Mouse (Mus musculus) ovary, postnatal 14 days (tissue): ENCODE data around the gene Mcl1.
"Not testable (repeated sequence)": the region's sequence is repeated elsewhere in the genome, so short reads cannot be mapped to it uniquely, and the experiment has no call there.

Source experiments
- DNase-seq: peaks from one replicate; pipeline ENCODE4 v3.0.0; 2022; ENCODE audit warnings: low spot score

Mcl1 gene

DNA sequence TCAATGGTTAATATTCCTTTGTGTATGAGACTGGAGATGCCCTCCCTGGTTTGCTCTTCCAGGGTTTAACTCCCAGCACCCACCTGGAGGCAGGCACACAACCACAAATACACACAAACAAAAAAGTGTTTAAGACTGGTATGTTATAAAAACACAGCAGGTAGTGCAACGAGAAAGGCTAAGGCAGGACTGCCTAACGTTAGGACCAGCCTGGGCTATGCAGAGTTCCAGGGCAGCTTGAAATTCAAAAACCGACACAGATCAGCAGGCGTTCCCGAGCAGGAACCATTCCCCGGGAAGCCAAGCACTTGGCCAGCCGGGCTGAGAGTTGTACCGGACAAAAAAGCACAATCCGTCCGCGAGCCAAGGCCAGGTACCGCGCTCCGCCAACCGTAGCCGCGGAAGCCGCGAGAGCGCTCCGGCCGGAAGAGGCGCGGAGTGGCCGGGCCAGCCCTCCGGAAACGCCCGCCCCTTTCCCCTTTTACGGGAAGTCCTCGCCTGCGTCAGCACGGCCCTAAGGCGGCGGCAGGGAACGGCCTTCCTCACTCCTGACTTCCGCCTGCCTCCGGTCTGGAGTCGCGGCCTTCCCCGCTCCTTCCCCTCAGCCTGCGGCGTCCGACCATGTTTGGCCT lies at the start of gene Mcl1:
TSS of gene Mcl1 (plus strand) at position 553 of the 632 bp plus-strand sequence.
- DNase-seq, result peak; percentile 93

- DNase-seq, result no peak
Observed at GRCm38 (mm10) chr3:95609195-95609594, 49.4 kb upstream of the Mcl1 start.

DNA sequence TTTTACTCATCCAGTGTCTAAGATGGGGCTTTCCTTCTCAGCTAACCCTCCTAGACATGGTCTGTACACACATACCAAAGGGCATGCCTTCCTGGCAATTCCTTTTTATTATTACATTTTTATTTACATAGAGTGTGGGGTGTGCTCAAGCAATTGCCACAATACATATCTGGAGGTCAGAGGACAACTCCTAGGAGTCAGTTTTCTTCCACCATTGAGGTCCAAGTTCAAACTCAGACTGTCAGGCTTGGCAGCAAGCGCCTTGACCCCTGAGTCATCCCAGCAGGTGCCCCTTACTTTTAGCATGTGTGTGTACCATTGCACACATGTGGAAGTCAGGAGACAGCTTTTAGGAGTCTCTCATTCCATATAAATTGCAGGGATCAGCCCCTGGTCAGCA lies 44.6 kb upstream of the Mcl1 start:
- no peak for DNase-seq

DNA sequence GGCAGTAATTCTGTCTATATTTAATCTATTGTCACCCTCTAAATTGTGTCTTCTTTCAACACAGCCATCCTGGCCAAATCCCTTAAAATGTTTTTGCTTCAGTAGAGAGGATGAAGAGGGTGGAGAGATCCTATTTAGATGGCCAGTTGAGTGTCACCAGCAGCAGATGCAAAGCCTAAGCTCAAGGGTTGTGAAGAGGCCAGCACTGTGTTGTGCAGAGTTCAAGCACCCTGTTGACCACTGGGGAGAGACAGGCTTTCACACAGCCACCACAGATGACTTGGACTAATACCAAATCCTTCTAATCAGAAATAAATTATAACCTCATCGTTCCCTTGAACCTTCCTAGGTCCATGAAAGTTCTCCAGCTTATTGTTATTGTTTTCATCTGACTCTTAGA lies 40.1 kb upstream of the Mcl1 start:
- no peak for DNase-seq

DNA sequence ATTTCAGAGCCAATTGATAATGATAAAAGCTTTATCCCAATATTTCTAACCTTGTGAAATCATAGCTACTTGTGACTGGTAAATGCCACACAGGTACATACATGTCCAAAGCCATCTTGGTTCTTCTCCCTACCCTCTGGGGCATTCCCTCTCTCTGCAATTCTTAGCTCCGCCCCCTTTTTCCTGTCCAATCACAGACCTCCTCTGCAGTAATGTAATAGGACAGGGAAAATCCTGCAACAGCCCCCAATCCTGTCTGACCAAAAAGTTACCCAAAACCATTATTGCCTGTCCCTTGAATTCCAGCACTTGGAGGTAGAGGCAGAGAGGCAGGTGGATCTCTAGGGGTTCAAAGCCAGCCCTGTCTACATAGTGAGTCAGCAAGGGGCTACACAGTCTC lies 37.3 kb upstream of the Mcl1 start:
- no peak for DNase-seq

DNA sequence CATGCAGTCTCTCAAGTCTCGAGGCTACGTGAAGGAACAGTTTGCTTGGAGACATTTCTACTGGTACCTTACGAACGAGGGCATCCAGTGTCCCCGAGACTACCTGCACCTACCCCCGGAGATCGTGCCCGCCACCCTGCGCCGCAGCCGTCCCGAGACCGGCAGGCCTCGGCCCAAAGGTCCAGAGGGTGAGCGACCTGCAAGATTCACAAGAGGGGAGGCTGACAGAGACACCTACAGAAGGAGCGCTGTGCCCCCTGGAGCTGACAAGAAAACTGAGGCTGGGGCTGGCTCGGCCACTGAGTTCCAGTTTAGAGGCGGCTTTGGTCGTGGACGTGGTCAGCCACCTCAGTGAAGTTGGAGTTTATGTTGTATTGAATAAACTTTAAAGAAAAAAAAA lies 36.2 kb upstream of the Mcl1 start:
- DNase-seq, result not testable (repeated sequence)

- no peak for DNase-seq
Observed at GRCm38 (mm10) chr3:95623551-95623950, 35.0 kb upstream of the Mcl1 start.

- DNase-seq, result not testable (repeated sequence)
Observed at GRCm38 (mm10) chr3:95623991-95624515, 34.5 kb upstream of the Mcl1 start.

GRCm38 (mm10) chr3:95624628-95625503 lies 33.7 kb upstream of the Mcl1 start, which contains the start of gene Ensa:
TSS of gene Ensa (plus strand) at chr3:95624993.
- peak; percentile 92 for DNase-seq

DNA sequence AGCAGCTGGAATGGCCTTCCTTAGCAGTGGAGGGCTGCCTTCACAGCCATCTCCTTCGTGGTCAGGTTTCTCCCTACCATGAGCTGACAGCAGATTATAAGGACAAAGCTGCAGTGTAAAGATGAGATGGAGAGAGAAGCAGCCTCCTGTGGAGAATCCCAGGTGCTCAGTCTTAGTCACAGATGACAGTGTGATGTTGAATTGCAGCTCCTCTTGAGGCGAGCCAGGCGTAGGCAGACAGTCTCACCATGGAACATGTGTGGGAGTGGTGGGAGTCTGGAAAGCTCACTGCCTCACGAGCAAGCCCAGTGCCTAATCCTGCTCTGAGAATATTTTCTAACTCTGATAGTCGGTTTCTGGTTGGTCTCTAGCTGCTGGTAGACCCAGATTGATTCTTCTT lies 30.8 kb upstream of the Mcl1 start:
- no peak for DNase-seq

- DNase-seq, result no peak
Observed at GRCm38 (mm10) chr3:95629755-95630154, 28.8 kb upstream of the Mcl1 start.

GRCm38 (mm10) chr3:95630856-95631255 lies 27.7 kb upstream of the Mcl1 start:
- DNase-seq, result no peak

DNA sequence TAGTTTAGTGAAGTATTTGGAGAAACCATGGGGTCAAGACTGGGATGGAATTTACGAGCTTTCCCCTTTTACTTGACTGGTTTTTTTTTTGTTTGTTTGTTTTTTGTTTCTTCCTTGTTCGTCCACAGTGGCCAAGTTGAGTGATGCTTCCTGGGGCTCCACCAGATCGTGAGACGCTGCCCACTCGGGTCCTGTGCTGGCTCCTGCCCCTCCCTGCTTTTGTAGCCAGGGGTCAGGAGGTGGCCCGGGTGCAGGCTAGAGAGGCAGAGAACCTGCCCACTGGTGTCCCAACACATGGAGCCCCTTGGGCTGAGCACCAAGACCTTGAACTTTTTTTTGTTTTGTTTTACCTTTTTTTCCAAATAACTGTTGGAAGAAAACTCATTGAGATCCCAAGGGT lies 27.3 kb upstream of the Mcl1 start:
- no peak for DNase-seq

- no peak for DNase-seq
Observed at GRCm38 (mm10) chr3:95632648-95633588, 25.7 kb upstream of the Mcl1 start.

GRCm38 (mm10) chr3:95635636-95636035 lies 23.0 kb upstream of the Mcl1 start:
- DNase-seq, result no peak

DNA sequence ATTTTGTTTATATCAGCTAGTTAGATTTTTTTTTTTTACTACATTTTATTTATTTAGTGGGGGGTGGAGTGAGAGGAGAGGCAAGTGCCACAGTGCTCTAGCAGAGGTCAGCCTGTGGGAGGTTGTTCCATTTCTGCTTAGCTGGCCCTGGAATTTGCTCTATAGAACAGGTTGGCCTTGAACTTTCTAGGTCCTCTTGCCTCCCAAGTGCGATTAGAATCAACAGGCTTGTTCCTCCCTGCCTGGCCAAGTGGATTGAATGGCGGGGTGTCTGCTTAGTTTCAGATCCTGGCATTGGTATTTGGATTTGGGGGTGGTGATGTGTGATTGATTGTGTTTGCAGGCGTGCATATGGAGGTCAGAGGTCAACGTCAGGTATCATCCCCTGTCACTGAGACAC lies 22.5 kb upstream of the Mcl1 start:
- no peak for DNase-seq

GRCm38 (mm10) chr3:95639694-95640093 lies 18.9 kb upstream of the Mcl1 start:
- no peak for DNase-seq

- DNase-seq, result no peak
Observed at GRCm38 (mm10) chr3:95643097-95643496, 15.5 kb upstream of the Mcl1 start.

DNA sequence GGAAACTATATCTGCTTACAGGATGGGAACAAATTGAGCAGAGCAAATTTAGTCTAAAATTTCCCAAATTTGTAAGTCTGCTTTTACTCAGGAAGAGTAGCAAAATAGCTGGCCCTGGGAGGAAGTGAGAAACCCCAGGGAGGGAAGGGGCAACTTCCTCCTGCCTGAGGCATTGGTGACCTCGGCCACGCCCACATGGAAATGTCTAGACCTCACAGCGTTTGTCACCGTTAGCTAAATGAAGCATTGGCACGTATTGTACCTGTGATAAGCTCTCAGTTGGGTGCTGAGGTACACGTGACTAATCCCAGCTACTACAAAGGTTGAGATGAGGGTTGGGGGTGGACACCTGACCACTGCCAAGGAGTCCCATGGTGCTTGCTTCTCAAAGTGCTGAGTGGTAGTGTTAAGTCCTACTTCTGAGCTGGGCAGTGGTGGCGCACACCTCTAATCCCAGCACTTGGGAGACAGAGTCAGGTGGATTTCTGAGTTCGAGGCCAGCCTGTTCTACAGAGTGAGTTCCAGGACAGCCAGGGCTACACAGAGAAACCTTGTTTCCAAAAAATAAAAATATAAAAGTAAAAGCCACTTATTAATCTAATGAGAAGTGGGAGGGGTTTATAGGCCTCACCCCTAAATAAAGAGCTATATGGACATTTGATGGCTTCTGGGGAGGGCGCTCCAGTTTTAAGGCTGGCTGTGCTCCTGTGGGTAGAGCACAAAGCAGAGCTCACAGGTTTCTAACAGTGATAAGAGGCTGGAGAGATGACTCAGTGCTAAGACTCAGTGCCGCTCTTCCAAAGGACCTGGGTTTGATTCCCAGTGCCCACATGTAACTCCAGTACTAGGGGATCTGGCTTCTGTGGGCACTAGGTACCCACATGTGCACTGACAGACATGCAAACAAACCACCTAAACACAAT lies 13.0 kb upstream of the Mcl1 start:
- no peak for DNase-seq

DNA sequence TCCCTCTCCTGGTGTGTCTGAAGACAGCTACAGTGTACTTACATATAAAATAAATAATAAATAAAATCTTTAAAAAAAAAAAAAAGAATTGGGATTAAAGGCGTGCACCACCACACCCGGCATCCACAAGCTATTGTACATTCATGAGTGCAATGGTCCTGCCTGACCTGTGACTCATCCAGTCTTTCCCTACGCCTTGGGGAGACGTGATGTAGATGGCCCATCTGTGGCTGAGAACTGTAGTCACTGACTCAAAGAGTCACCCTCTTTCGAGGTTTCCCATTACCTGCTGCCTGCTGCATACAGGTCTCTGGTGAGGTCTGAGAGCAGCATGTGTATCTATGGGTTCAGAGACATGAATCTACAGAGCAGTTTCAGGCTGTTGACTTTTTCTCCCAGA lies 10.6 kb upstream of the Mcl1 start:
- DNase-seq, result no peak
